Mouse (Mus musculus) thymus, postnatal 4 days (tissue): ENCODE measurements around the gene Rsph14.
A peak's percentile ranks its signal among the peaks of the same experiment; 100 is the strongest.

ENCODE experiments used
- DNase-seq: peaks from one replicate; pipeline ENCODE4 v3.0.0; 2021

The Rsph14 gene

DNA sequence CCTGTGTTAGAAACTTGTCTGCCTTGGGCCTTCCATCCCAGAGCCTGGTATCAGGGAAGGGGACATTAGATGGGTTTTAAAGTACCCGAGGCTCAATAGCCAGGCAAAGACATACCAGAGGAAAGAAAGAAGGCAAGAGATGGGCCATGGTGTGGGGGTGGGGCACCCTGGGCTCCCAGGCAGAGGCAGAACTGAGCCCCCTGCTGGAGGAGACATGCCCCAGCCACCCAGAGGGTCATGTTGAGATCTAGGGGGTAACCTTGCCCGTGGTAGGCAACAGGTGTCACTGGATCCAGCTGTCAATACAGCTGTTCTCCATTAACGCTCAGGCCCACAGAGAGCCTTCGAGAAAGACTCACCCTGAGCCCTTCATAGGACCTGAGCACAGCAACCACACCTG is 42.6 kb downstream of the Rsph14 start:
- peak; percentile 35 for DNase-seq

DNA sequence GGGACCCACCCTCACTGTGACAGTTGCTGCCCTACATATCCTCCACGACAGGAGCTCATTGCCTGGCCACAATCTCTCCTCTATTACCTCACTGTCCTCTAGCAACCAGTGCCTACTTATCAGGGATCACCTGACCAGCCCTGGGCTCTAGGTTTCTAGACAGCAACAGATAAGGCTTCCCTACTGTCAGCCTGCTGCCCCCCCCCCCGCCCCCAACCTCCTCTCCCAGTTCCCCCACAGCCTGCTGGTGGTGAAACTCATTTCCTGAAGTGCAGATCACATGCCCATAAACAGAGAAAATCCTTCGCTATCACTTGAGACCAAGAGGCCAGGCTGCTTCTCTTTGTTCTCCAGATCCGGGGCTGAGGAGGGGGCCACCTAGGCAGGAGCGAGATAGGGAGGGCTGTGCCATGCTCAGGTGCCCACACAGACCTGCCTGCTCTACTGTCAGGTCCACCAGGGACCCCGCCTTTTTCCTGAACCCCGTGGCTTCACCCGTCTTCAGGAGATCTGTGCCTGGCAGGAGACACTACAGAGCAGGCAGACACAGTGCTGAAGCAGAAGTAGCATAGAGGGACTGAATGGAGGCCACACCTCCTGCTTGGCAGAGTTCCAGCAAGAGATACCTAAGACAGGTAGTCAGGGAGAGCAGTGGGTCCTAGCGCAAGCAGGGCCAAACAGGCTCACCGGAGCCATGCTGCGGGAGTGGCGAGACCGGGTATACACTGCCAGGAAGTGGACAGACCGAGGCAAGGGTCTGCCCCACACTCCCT is 44.5 kb downstream of the Rsph14 start:
- DNase-seq: no peak

DNA sequence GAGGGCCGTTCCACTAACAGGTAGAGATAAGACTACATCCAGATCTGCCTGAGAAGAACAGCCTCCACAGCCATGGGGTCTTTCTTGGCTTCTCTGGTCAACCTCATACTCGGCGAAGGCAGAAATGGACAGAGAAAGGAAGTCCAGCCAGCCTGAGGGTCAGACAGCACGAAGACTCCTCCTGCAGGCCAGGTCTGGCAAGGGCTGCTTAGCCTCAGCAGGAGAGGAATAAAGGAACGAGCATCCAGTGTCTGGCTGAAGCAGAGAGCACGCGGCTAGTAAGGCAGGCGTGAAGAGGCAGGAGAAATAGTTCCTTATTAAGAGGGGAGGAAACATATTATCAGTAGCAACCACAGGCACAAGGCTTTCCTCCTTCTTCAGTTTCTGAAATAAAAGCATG is 49.2 kb downstream of the Rsph14 start:
- DNase-seq: no peak

DNA sequence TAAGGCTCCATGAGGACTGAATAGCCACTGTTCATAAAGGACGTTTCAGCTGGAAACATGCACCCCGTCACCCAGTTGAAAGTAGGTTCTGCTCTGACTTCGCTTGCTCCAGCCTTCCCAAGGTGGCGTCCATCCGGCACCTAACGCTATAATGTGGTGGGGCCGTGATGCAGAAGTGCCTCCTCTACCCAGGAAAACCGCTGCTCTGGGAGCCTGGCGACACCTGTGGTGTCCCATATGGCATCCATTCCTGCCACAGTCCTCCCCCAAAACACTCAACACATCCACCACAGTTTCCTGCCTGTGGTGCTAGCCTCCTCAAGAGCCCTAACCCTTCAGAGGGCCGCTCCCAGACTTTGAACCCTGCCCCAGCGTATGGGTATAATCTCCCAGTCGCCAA is 51.2 kb downstream of the Rsph14 start:
- DNase-seq: no peak

DNA sequence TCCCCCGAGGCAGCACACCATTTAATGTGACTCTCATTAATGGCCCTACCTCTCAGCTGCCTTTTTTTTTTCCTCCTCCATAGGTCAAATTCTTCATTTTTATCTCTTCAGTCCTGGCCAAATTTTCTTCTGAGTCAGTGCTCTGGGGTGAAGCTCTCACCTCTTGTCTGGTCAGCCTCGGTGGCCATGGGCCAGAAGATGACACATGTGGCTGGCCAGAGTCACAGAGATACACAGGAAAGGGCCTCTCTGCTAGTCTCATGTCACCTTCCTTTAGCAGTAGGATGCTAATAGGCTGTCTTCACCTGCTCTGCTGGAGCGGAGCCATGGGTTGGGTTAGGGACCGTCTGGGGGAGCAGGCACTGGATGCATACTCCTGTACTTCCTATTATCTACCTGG is 54.3 kb downstream of the Rsph14 start:
- DNase-seq: no peak

DNA sequence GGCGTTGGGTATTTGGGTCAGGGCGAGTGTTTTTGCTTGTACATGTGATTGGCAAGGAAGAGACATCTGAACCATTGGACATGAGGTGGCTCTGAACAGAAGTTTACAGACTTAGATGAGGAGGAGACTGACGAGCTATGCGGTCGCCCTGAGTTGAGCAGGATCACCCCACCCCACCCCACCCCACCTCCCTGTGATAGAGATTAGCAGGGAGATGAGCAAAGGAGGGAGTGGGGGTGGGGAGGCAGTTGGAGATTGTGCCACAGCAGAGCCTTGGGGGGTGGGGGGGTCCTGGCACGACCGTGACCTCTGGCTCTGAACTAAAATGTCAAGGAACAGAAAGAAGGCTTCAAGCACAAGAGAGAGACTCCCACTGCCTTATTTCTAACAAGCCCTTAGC is 56.0 kb downstream of the Rsph14 start:
- no peak for DNase-seq

DNA sequence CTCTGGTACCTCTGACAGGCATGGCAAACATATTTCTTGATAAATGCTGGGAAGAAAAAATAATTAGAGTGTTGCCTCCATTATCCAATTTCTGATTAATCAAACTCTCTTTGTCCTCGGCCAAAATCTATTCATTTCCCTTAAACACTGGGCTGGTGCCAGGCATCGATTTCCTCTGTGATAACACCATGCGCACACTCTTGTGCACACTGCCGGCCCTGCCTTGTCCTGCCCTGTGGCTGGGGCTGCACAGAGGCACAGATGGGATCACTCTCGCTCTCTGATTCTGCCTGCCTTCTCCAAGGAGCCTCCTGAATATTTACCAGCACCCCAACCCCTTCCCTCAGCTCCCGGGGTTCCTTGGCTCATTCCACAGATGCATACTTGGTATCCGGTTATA is 56.8 kb downstream of the Rsph14 start:
- no peak for DNase-seq

DNA sequence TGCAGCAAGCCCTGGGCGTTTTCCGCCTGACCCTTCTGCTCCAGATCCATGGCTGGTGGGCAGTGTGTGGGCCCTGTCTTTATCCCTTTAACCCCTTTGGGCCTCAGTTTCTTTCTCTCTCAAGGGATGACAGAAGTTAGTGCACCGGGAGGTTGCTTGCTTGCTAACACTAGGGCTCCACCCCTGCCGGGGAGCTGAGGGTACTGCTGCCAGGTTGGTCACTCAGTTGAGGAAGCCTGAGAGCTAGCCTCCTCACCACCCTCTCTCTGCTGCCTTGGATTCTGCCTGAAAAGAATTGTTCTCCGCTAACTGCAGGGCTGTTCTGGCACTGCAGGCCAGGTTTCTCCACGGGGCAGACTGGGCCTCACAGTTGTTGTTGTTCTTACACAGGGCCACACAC is 59.4 kb downstream of the Rsph14 start:
- DNase-seq: no peak

DNA sequence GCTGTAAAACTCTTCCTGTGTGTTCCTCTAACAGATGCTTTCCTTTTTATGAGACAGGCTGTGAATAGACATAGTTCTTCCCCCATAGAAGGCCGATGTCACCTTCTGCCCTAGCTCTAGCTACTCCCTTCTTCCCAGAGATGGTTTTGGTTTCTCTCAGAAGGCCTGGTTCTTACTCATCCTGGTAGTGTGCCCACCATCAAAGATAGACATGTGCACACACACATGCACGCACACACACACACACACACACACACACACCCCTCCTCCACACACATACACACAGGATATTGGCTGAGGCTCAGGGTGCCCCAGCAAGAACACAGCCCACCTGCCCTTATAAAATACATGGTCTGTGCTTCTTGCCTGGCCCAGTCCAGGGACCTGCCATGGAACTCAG is 63.1 kb downstream of the Rsph14 start:
- DNase-seq: no peak

DNA sequence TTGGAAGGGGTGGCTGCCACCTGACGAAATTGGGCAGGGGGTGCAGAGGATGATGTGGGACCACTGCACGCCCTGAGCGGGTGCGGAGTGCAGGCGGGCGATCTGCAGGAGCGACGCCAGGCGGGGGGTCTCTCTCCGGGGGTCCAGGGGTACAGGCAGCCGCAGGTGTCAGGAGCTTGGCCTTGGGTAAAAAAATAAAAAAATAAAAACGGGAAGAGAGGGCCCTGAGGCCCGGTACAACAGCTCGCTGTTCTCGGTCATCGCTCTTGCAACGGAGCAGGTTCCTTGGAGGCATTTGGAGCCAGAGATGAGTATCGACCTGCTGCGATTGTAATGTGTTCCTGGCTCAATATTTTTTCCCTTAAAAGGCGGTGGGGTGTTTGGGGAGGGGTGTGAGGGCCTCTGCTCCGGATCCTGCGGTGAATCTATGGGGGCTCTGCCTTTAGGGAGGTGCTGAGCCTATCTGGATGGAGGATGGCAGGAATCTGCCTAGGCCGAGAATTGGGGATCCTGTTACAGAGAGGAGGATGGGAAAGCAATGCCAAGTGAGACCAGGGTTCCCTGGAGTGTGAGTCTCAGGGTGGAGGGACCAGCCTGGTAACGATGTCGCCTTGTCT is 64.6 kb downstream of the Rsph14 start:
- DNase-seq: no peak

DNA sequence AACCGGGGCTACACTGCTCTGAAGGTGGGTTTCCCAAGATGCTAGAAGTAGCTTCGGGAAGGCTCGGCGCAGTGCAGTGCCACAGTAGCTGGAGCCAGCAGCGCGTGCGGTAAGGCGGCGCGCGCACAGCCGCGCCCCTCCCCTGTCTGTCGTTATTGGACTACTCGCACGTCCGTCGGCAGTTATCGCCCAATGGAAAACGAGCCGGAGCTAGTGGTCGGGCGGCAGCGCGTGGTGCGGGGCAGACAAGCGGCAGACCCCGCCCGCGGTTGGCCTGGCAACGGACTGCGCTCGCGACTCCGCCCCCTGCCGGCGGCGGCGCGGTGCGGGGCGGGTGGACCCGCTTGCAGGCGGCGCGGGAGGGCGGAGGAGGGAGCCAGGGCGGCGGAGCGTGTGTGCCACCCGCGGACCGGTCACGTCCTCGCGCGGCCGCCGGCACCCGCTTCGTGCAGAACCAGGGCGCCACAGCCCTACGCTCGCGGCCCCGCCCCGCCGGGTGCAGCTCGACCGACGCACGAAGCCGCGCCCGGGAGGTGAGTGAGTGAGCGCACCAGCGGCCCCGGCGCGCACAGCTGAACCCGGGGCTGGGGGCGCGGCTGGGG is 65.4 kb downstream of the Rsph14 start, which contains the start of gene Gnaz:
TSS of gene Gnaz (plus strand) at position 328 of the 602 bp plus-strand sequence.
- peak; percentile 95 for DNase-seq

DNA sequence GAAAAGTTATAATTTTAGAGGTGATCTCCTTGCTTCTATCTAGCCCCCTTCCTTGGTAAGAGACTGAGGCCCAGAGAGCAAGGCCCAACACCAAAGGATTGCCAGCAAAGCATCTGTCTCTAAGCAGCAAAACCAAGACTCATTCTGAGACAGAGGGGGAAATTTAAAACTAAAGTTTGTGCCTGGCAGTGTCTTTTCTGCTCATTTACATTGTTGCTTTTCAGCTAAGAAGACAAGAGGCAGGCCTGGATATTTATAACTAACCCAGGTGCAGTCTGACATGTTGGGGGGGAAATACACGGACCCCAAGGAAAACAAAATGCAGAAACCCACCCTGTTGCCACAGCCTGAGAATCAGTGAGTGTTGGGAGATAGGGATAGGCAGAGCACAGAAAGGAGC is 68.0 kb downstream of the Rsph14 start:
- no peak for DNase-seq

DNA sequence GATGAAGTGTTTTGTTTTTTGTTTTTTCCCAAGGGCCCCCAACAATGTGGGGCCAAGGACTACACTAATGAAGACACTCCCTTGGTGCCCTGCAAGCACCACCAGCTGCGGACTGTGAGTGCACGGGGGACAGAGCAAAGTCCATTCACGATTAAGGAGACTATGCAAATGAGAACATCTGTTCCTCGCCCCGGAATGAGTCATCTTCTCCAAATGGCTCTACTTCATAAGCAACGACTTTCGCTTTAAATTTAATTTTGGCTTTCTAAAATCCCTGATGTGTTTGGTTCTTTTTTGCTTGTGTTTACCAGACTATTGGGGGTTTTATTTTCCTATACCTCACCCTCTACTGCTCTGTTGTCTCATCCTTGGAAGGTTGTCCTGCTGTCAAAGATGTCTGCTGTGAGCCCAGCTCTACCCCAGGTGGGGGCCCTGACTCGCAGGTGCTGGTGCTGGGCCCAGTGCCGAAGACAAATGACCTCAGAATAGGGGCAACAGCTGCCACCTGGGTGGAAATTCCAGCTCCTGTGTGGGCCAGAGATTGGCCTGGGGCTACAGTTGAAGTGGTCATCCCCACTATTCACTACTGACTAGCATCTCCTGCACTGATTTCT is 79.4 kb downstream of the Rsph14 start:
- no peak for DNase-seq

DNA sequence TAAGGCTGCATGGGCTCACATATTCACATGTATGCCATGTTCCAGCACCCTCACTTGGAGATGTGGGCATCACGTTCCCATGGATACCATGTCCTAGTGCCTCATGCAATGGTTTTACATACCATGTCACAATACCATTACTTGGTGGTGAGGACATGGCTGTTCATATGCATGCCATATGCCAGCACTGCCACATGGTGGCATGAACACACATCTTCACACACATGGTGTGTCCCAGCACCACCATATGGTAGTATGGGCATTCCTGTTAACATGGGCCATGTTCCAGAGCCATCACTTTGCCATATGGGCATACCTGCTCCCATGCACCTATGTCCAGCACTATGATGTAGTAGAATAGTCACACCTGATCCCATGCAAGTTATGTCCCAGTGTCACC is 91.6 kb downstream of the Rsph14 start:
- no peak for DNase-seq

DNA sequence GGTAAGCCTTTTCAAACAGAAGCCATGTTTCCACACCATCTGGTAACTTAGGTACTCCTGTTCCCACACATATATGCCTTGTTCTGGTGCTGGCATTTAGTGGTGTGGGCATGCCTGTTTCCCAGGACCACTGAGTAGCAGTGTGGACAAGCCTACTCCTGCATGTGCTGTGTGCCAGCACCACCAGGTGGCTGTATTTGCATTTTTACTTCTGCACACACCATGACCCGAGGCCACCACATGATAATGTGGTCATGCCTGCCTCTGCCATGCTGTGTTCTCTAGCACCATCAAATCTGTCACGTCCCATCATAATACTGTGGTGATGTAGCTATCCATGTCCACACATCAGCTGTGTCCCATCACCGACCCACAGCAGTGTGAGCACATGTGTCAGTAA is 93.1 kb downstream of the Rsph14 start:
- no peak for DNase-seq

DNA sequence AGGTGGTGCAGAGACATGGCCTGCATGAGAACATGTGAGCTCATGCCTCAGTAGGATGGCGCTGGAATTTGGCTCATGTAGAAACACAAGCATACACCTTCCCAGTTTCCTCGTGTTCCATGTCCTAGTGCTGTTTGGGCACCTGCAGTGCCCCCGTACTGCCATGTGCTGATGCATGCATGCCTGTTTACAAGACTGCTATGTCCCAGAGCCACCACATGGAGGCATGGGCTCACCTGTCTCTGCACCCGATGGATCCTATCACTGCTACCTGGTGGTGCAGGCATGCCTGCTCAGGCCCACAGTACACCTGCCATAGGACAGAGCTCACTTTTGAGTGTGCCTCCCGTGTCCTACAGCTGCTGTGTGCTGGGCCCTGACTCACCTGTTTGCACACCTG is 94.0 kb downstream of the Rsph14 start:
- no peak for DNase-seq

DNA sequence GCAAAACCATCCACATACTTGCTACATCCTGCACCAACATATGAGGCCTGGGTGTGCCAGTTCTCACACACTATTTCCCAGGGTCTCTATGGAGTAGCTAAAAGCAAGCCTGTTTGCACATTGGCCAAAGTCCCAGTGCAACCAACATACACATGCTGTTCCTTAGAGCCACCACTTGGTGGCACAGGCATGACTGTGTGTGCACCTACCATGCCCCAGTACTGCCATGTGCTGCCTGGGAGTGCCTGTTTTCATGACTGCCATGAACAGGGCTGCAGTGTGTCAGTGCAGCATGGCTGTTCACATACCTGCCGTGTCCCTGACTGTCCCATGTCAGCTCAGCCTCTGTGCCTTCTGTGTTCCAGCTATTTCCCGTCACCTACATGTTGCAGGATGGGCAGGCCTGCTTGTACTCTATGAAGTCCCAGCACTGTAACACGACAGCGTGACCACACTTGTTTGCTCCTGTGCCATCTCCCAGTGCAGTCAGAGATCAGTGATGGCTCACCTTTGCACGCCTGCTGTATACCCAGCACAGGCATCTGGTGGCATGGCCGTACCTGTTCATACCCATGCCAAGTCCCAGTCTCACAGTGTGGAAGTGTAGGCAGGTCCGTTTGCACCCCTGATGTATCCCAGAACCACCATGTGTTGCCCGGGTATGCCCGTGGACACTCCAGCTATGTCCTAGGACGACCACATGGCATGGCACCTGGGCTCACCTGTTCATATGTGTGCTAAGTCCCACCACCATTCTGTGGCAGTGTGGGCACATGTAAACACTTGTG is 95.2 kb downstream of the Rsph14 start:
- no peak for DNase-seq

DNA sequence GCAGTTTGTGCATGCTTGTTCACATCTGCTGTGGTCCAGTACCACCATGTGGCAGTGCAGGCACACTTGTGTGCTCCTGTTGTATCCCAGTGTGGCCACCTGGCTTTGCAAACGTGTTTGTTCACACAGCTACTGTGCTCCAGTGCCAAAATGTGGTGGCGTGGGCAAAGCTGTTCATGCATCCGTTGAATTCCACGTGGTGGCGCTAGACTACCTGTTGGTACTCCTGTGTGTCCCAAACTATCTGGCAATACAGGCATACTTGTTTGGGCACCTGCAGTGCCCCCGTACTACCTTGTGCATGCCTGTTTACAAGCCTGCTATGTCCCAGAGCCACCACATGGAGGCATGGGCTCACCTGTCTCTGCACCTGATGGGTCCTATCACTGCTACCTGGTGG is 97.4 kb downstream of the Rsph14 start:
- DNase-seq: peak; percentile 55

DNA sequence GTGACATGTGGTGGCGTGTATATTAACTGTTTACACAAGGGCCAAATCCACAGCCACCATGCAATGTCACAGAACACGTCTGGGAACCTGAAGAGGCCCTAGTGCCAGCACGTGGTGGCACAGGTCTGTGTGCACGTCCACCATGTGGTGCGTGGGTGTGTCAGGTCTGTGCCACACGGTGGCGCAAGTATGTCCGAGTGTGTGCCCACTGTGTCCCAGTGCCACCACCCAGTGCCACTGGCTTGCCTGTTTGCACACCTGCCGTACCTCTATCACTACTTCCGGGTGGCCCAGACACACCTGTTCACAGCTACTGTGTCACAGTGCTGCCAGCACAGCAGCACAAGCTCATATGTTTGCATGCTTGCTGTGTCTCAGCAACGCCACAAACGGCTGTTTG is 97.9 kb downstream of the Rsph14 start:
- no peak for DNase-seq

DNA sequence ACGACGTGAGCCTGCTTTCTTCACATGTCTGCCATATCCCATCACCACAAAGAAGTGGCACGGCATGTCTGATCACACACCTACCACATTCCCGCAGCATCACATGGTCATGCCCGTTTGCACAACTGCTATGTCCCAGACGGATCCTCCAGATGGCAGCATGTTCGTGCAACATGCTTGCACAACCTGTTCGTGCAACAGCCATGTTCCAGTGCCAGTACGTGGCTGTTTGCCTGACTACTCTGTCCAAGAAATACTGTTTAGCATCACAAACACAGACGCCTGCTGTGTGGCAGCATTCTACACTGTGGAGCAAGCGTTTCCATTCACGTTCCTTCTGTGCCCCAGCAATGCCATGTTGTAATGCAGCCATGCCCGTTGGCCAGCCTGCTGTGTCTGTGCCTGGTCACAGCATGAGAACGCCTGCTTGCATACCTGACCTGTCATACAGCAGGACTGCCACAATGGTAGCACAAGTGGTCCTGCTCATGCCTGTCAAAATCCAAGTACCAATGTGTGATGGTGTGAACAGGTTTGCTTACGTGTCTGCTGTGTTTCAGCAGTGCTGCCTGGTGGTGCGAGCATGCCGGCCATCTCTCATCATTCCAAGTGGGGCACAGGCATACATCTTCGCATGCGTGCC is 98.7 kb downstream of the Rsph14 start:
- DNase-seq: no peak

DNA sequence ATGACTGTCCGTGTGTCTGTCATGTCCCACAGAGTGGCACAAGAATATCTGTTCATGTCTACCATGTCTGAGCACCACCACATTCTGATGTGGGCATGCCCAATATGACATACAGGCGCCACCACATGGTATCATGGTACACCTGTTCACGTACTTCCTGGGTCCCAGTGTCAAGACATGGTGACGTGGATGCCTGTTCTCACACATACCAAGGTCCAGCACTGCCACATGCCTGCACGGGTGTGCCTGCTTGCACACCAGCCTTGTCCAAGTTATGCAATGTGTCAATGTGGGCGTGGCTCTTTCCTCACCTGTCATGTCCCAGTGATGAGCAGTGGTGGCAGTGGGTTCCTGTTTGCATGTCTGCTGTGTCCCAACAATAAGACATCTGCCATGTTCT is 99.9 kb downstream of the Rsph14 start:
- no peak for DNase-seq

DNA sequence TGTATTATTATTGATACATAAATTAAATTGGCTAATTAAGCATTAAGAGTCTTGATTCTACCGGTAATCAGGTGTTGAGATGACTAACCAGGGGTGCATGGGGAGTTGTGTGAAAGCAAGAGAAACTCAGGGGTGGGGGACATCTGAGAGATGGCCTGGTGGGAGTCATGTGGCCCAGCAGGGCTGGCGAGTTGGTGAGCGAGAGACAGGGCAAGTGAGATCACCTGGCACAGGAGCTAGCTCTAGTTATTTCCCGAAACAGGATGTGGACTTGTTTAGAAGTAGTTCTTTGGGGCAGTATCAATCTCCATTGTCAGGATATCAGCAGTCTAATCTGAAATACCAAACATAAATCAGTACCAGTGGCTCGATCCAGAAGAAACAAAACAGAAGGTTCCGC is 100.8 kb downstream of the Rsph14 start:
- no peak for DNase-seq

DNA sequence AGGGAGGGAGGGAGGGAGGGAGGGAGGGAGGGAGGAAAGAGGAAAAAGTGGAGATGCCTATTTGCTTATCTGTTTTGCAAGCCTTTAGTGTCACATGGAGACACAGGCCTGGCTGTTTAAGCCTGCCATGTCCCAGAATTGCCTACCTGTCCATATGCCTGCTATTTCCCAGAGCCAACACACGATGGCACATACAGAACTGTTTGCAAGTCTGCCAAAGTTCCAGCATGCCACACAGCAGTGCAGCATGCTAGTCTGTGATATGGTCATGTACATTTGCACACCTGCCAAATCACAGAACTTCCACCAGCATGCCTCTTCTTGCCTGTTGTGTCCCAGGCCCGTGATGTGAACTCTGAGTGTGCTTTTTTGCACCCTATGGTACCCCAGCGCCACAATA is 101.8 kb downstream of the Rsph14 start:
- DNase-seq: no peak
